Mouse (Mus musculus) heart, embryonic 16.5 days (tissue): ENCODE measurements around the gene Gm20390. TPM values are rescaled to one million over a fixed set of nuclear protein-coding genes. Genes with fewer than 3 reads are reported as not detected.
"Not testable (repeated sequence)": the region's sequence is repeated elsewhere in the genome, so short reads cannot be mapped to it uniquely, and the experiment has no call there.

Experiments used
- ATAC-seq: fragments of 200-750 bp; cut with Nextera tagmentation; replicated peaks from 2 replicates; pipeline ENCODE4 v1.8.0; 2017; ENCODE audit warnings: moderate number of reproducible peaks; ENCODE audit not compliant: insufficient read depth, low FRiP score; ENCODE audit errors: extremely low read depth
- H3K27ac ChIP-seq: fragments of 300-500 bp; sonication (generic); 2 replicates; pipeline ENCODE4 v1.5.1; 2014; ENCODE audit warnings: mild to moderate bottlenecking, low read length, control low read depth, moderate library complexity
- H3K27me3 ChIP-seq: fragments of 300-500 bp; sonication (generic); 2 replicates; pipeline ENCODE4 v1.6.1; 2014; ENCODE audit warnings: low read length, mixed read lengths; ENCODE audit not compliant: control insufficient read depth, insufficient read depth
- H3K36me3 ChIP-seq: fragments of 300-500 bp; sonication (generic); 2 replicates; pipeline ENCODE4 v1.6.1; 2014; ENCODE audit not compliant: control insufficient read depth, insufficient read depth
- H3K4me1 ChIP-seq: fragments of 300-500 bp; sonication (generic); 2 replicates; pipeline ENCODE4 v1.6.1; 2014; ENCODE audit warnings: low read length, mixed read lengths; ENCODE audit not compliant: control insufficient read depth, insufficient read depth
- H3K4me2 ChIP-seq: fragments of 300-500 bp; sonication (generic); 2 replicates; pipeline ENCODE4 v1.6.1; 2014; ENCODE audit warnings: low read depth, mild to moderate bottlenecking, control low read depth, low read length
- H3K4me3 ChIP-seq: fragments of 300-500 bp; sonication (generic); 2 replicates; pipeline ENCODE4 v1.5.1; 2014; ENCODE audit warnings: mild to moderate bottlenecking, control low read depth, low read length
- H3K9ac ChIP-seq: fragments of 300-500 bp; sonication (generic); 2 replicates; pipeline ENCODE4 v1.6.1; 2014; ENCODE audit warnings: low read length, control low read depth
- H3K9me3 ChIP-seq: fragments of 300-500 bp; sonication (generic); replicated peaks from 2 replicates; pipeline ENCODE4 v1.6.1; 2016; ENCODE audit warnings: low read length; ENCODE audit not compliant: control insufficient read depth
- WGBS: fragments of 180-500 bp; shearing (Covaris S2); extraction: QIAGEN DNeasy Blood & Tissue Kit; methylation state at CpG from one replicate; pipeline ENCODE4 v1.1.7; 2014; 5-methylcytosine and 5-hydroxymethylcytosine counted together
- polyA plus RNA-seq: library from polyadenylated mRNA; unstranded; fragments of >200 nt; fragmentation: Nextera tagmentation; extraction: Ambion mirVana; gene quantifications from 2 replicates; pipeline ENCODE4 v1.2.1, GENCODE M21; 2015

The Gm20390 gene
- polyA plus RNA-seq, 1 experiment from 2014 or later: 182 TPM

- peak overlapping the region; percentile 86 for H3K4me3 ChIP-seq
- H3K9ac ChIP-seq: peak overlapping the region; percentile 86
- under 1% methylated on average over 67 of the region's 67 CpGs for WGBS
- H3K9me3 ChIP-seq: no peaks in the 10 kb centered on the region
- H3K36me3 ChIP-seq: peaks cover 38% of the 10 kb centered on the region
- peak; percentile 96 for ATAC-seq
- no peaks in the 10 kb centered on the region for H3K27me3 ChIP-seq
- peak overlapping the region; percentile 96 for H3K27ac ChIP-seq
- peak overlapping the region; percentile 90 for H3K4me2 ChIP-seq
- H3K4me1 ChIP-seq: peaks cover 17% of the 10 kb centered on the region
Observed at GRCm38 (mm10) chr11:93955256-93956150, 12.6 kb downstream of the Gm20390 start.

- 34% methylated on average over 13 of the region's 13 CpGs for WGBS
Observed at GRCm38 (mm10) chr11:93954738-93955255, 13.3 kb downstream of the Gm20390 start.

GRCm38 (mm10) chr11:93952376-93952775, 15.7 kb downstream of the Gm20390 start:
- Histone ChIP-seq H3K4me3 (no peak overlapping the region), H3K9ac (no peak overlapping the region), H3K4me1 (peaks cover 17% of the 10 kb centered on the region), H3K9me3 (no peaks in the 10 kb centered on the region), H3K4me2 (no peak overlapping the region), H3K27ac (no peak overlapping the region), H3K27me3 (no peaks in the 10 kb centered on the region), H3K36me3 (peaks cover 28% of the 10 kb centered on the region)
- no peak for ATAC-seq
- WGBS: 78% methylated on average over 5 of the region's 5 CpGs

More at GRCm38 (mm10) chr11:93954738-93955255, 13.3 kb downstream of the Gm20390 start:
- no peaks in the 10 kb centered on the region for H3K9me3 ChIP-seq
- H3K4me1 ChIP-seq: peaks cover 17% of the 10 kb centered on the region
- H3K27ac ChIP-seq: peak overlapping the region; percentile 96
- peak overlapping the region; percentile 90 for H3K4me2 ChIP-seq
- H3K9ac ChIP-seq: peak overlapping the region; percentile 86
- no peaks in the 10 kb centered on the region for H3K27me3 ChIP-seq
- peak overlapping the region; percentile 86 for H3K4me3 ChIP-seq
- ATAC-seq: no peak
- peaks cover 35% of the 10 kb centered on the region for H3K36me3 ChIP-seq

- Histone ChIP-seq H3K4me2 (no peak overlapping the region), H3K9ac (no peak overlapping the region), H3K9me3 (no peaks in the 10 kb centered on the region), H3K36me3 (peaks cover 28% of the 10 kb centered on the region), H3K27ac (no peak overlapping the region), H3K4me1 (peaks cover 12% of the 10 kb centered on the region), H3K27me3 (no peaks in the 10 kb centered on the region), H3K4me3 (no peak overlapping the region)
- 91% methylated on average over 1 of the region's 1 CpGs for WGBS
- no peak for ATAC-seq
Observed at GRCm38 (mm10) chr11:93950045-93950444, 18.0 kb downstream of the Gm20390 start.

GRCm38 (mm10) chr11:93948887-93949567, 19.1 kb downstream of the Gm20390 start:
- 87% methylated on average over 9 of the region's 9 CpGs for WGBS
- H3K4me1 ChIP-seq: peaks cover 9% of the 10 kb centered on the region
- no peak overlapping the region for H3K4me2 ChIP-seq
- H3K4me3 ChIP-seq: no peak overlapping the region
- no peak for ATAC-seq
- peaks cover 28% of the 10 kb centered on the region for H3K36me3 ChIP-seq
- H3K9ac ChIP-seq: no peak overlapping the region
- no peaks in the 10 kb centered on the region for H3K9me3 ChIP-seq
- H3K27ac ChIP-seq: no peak overlapping the region
- no peaks in the 10 kb centered on the region for H3K27me3 ChIP-seq

GRCm38 (mm10) chr11:93944986-93945385, 23.1 kb downstream of the Gm20390 start:
- Histone ChIP-seq H3K9ac (no peak overlapping the region), H3K27me3 (no peaks in the 10 kb centered on the region), H3K36me3 (peaks cover 10% of the 10 kb centered on the region), H3K4me2 (no peak overlapping the region), H3K4me3 (no peak overlapping the region), H3K27ac (no peak overlapping the region), H3K9me3 (no peaks in the 10 kb centered on the region), H3K4me1 (no peaks in the 10 kb centered on the region)
- WGBS: 95% methylated on average over 3 of the region's 3 CpGs
- ATAC-seq: no peak

- Histone ChIP-seq H3K27ac (no peak overlapping the region), H3K27me3 (no peaks in the 10 kb centered on the region), H3K9me3 (no peaks in the 10 kb centered on the region), H3K4me2 (no peak overlapping the region), H3K4me1 (no peaks in the 10 kb centered on the region), H3K4me3 (no peak overlapping the region), H3K9ac (no peak overlapping the region), H3K36me3 (peaks cover 14% of the 10 kb centered on the region; the same call in 1 of the 2 replicates)
- no peak for ATAC-seq
- WGBS: 49% methylated on average over 2 of the region's 2 CpGs
Observed at GRCm38 (mm10) chr11:93940906-93941305, 27.2 kb downstream of the Gm20390 start.

GRCm38 (mm10) chr11:93929106-93929505, 39.0 kb downstream of the Gm20390 start:
- H3K4me1 ChIP-seq: no peaks in the 10 kb centered on the region
- no peaks in the 10 kb centered on the region for H3K27me3 ChIP-seq
- H3K9me3 ChIP-seq: no peaks in the 10 kb centered on the region
- H3K27ac ChIP-seq: no peak overlapping the region
- H3K9ac ChIP-seq: no peak overlapping the region
- ATAC-seq: no peak
- H3K4me2 ChIP-seq: no peak overlapping the region
- no peak overlapping the region for H3K4me3 ChIP-seq
- peaks cover 41% of the 10 kb centered on the region for H3K36me3 ChIP-seq

GRCm38 (mm10) chr11:93915019-93915418, 53.1 kb downstream of the Gm20390 start:
- H3K9ac ChIP-seq, H3K27me3 ChIP-seq, ATAC-seq, H3K4me3 ChIP-seq, H3K4me2 ChIP-seq, H3K4me1 ChIP-seq, H3K27ac ChIP-seq, H3K9me3 ChIP-seq: not testable (repeated sequence)
- WGBS: 87% methylated on average over 2 of the region's 2 CpGs
- H3K36me3 ChIP-seq: peaks cover 42% of the 10 kb centered on the region
